In genomic region chr2:30767626-30768240, GRCm38 (mm10) we compare ENCODE assay signal across 24 mouse cellular contexts. TPM values are rescaled to one million over a fixed set of nuclear protein-coding genes. Genes with fewer than 3 reads are reported as not detected.
DNase-seq lines count a peak whose midpoint lies in the region; ATAC-seq and TF ChIP-seq lines count a peak whose summit lies in the region.
"Had no signal": no experiment of that assay in that cellular context is flagged by ENCODE, and none has a peak within 500 bp of the region (broad histone marks: within the 10 kb centered on the region; RNA-seq: fewer than 3 reads in every experiment).

No protein-coding gene starts in this region.

- no peak for DNase-seq in forebrain, embryonic 10.5 days (ENCODE audit: extremely low spot score, low spot score)
- no peak for DNase-seq in forebrain, embryonic 11.5 days (ENCODE audit: low spot score)
- peak; percentile 31 for DNase-seq in midbrain, embryonic 14.5 days
- DNase-seq in midbrain, postnatal 0 days (ENCODE audit: low spot score), result no peak
- DNase-seq in hindbrain, postnatal 0 days (ENCODE audit: low spot score), result peak; percentile 31
- no peak for DNase-seq in embryo, embryonic 10.5 days (ENCODE audit: low spot score)
- DNase-seq: adrenal gland, postnatal 14 days; cerebellum, adult 11 months; cerebellum, postnatal 36 days; gastrocnemius, postnatal 10 days; heart, adult 18-20 months; lung, adult 18-20 months; lung, postnatal 14 days; thymus, postnatal 4 days had no signal

- H3K27ac ChIP-seq in forebrain, embryonic 10.5 days, result peak overlapping the region; percentile 74
- H3K27ac ChIP-seq in forebrain, embryonic 11.5 days (ENCODE audit: low read depth, low read length), result no peak overlapping the region
- H3K27ac ChIP-seq in hindbrain, embryonic 13.5 days, result peak overlapping the region; percentile 49
- no peak overlapping the region for H3K27ac ChIP-seq in hindbrain, embryonic 16.5 days (ENCODE audit: low read depth, low read length)
- peak overlapping the region; percentile 37; the same call in 1 of the 2 replicates for H3K27ac ChIP-seq in midbrain, embryonic 14.5 days (replicated peaks; ENCODE audit: low read depth, low read length)
- no peak overlapping the region for H3K27ac ChIP-seq in midbrain, postnatal 0 days (ENCODE audit: low read depth, low read length)
- no peak overlapping the region for H3K27ac ChIP-seq in hindbrain, postnatal 0 days
- H3K27ac ChIP-seq: heart, embryonic 15.5 days; kidney, embryonic 15.5 days; neural tube, embryonic 12.5 days had no signal

- no peaks in the 10 kb centered on the region for H3K36me3 ChIP-seq in forebrain, embryonic 10.5 days (replicated peaks)
- no peaks in the 10 kb centered on the region for H3K36me3 ChIP-seq in forebrain, embryonic 11.5 days (ENCODE audit: control insufficient read depth, insufficient read depth, low read length)
- no peaks in the 10 kb centered on the region for H3K36me3 ChIP-seq in hindbrain, embryonic 13.5 days
- no peaks in the 10 kb centered on the region for H3K36me3 ChIP-seq in hindbrain, embryonic 16.5 days (ENCODE audit: control insufficient read depth, insufficient read depth, low read length)
- no peaks in the 10 kb centered on the region for H3K36me3 ChIP-seq in midbrain, embryonic 14.5 days (ENCODE audit: control insufficient read depth, insufficient read depth, low read length)
- no peaks in the 10 kb centered on the region for H3K36me3 ChIP-seq in midbrain, postnatal 0 days (ENCODE audit: insufficient read depth, low read length)
- no peaks in the 10 kb centered on the region for H3K36me3 ChIP-seq in hindbrain, postnatal 0 days (ENCODE audit: insufficient read depth, low read length)
- H3K36me3 ChIP-seq: heart, embryonic 15.5 days; kidney, embryonic 15.5 days; neural tube, embryonic 12.5 days had no signal

- H3K9me3 ChIP-seq in forebrain, embryonic 10.5 days, result peaks cover 11% of the 10 kb centered on the region
- no peaks in the 10 kb centered on the region; the same call in 1 of the 2 replicates for H3K9me3 ChIP-seq in forebrain, embryonic 11.5 days (ENCODE audit: control insufficient read depth, low read length)
- no peaks in the 10 kb centered on the region; the same call in 1 of the 2 replicates for H3K9me3 ChIP-seq in hindbrain, embryonic 13.5 days
- H3K9me3 ChIP-seq in hindbrain, embryonic 16.5 days (ENCODE audit: control insufficient read depth, low read length), result peaks cover 4% of the 10 kb centered on the region
- peaks cover 2% of the 10 kb centered on the region; the same call in 1 of the 2 replicates for H3K9me3 ChIP-seq in midbrain, embryonic 14.5 days (ENCODE audit: control insufficient read depth, low read length)
- H3K9me3 ChIP-seq in midbrain, postnatal 0 days (ENCODE audit: low read length), result no peaks in the 10 kb centered on the region
- no peaks in the 10 kb centered on the region for H3K9me3 ChIP-seq in hindbrain, postnatal 0 days (ENCODE audit: low read length)
- H3K9me3 ChIP-seq: heart, embryonic 15.5 days; kidney, embryonic 15.5 days had no signal

- 0 out of 2 replicates have a peak, but pooled peaks cover 3% of the 10 kb centered on the region for H3K27me3 ChIP-seq in forebrain, embryonic 10.5 days (ENCODE audit: poor library complexity, severe bottlenecking)
- H3K27me3 ChIP-seq in forebrain, embryonic 11.5 days (ENCODE audit: control insufficient read depth, insufficient read depth, low read length), result no peaks in the 10 kb centered on the region
- H3K27me3 ChIP-seq in hindbrain, embryonic 13.5 days, result no peaks in the 10 kb centered on the region
- H3K27me3 ChIP-seq in hindbrain, embryonic 16.5 days (replicated peaks; ENCODE audit: control insufficient read depth, insufficient read depth, low read length), result no peaks in the 10 kb centered on the region
- no peaks in the 10 kb centered on the region for H3K27me3 ChIP-seq in midbrain, embryonic 14.5 days (ENCODE audit: control insufficient read depth, insufficient read depth, low read length)
- H3K27me3 ChIP-seq in midbrain, postnatal 0 days (ENCODE audit: insufficient read depth, low read length), result no peaks in the 10 kb centered on the region
- no peaks in the 10 kb centered on the region for H3K27me3 ChIP-seq in hindbrain, postnatal 0 days (ENCODE audit: insufficient read depth, low read length)
- H3K27me3 ChIP-seq: heart, embryonic 15.5 days; kidney, embryonic 15.5 days; neural tube, embryonic 12.5 days; Patski had no signal

- TF ChIP-seq CTCF in midbrain, postnatal 0 days (IDR thresholded peaks at IDR 0.05), result no peak
- TF ChIP-seq CTCF in hindbrain, postnatal 0 days (IDR thresholded peaks at IDR 0.05; ENCODE audit: low read depth), result no peak

- H3K4me2 ChIP-seq in forebrain, embryonic 11.5 days (ENCODE audit: low read depth, low read length, severe bottlenecking), result no peak overlapping the region
- H3K4me2 ChIP-seq in hindbrain, embryonic 13.5 days, result no peak overlapping the region
- no peak overlapping the region for H3K4me2 ChIP-seq in hindbrain, embryonic 16.5 days (ENCODE audit: low read length)
- H3K4me2 ChIP-seq in midbrain, embryonic 14.5 days (ENCODE audit: low read length), result no peak overlapping the region
- H3K4me2 ChIP-seq in midbrain, postnatal 0 days (ENCODE audit: low read depth, low read length, poor library complexity, severe bottlenecking), result no peak overlapping the region
- no peak overlapping the region for H3K4me2 ChIP-seq in hindbrain, postnatal 0 days (ENCODE audit: low read depth, low read length)
- H3K4me2 ChIP-seq: heart, embryonic 15.5 days; kidney, embryonic 15.5 days; neural tube, embryonic 12.5 days had no signal

- peaks cover 55% of the 10 kb centered on the region for H3K4me1 ChIP-seq in forebrain, embryonic 10.5 days
- H3K4me1 ChIP-seq in forebrain, embryonic 11.5 days (replicated peaks; ENCODE audit: control insufficient read depth, insufficient read depth, low read length), result peaks cover 16% of the 10 kb centered on the region
- peaks cover 39% of the 10 kb centered on the region for H3K4me1 ChIP-seq in hindbrain, embryonic 13.5 days (replicated peaks)
- peaks cover 19% of the 10 kb centered on the region for H3K4me1 ChIP-seq in hindbrain, embryonic 16.5 days (ENCODE audit: control insufficient read depth, insufficient read depth, low read depth, low read length)
- peaks cover 21% of the 10 kb centered on the region for H3K4me1 ChIP-seq in midbrain, embryonic 14.5 days (ENCODE audit: control insufficient read depth, insufficient read depth, low read length)
- 0 out of 2 replicates have a peak, but pooled peaks cover 2% of the 10 kb centered on the region for H3K4me1 ChIP-seq in midbrain, postnatal 0 days (ENCODE audit: insufficient read depth, low read length)
- peaks cover 14% of the 10 kb centered on the region for H3K4me1 ChIP-seq in hindbrain, postnatal 0 days (ENCODE audit: insufficient read depth, low read length)

- ATAC-seq in forebrain, embryonic 11.5 days (replicated peaks; ENCODE audit: low FRiP score), result no peak
- no peak for ATAC-seq in hindbrain, embryonic 13.5 days (ENCODE audit: low FRiP score)
- no peak for ATAC-seq in hindbrain, embryonic 16.5 days
- ATAC-seq in midbrain, embryonic 14.5 days (ENCODE audit: low FRiP score, low TSS enrichment), result no peak
- no peak for ATAC-seq in midbrain, postnatal 0 days (ENCODE audit: low FRiP score)
- ATAC-seq in hindbrain, postnatal 0 days, result no peak
- ATAC-seq: CD4-positive, CD25-positive, alpha-beta regulatory T cell, adult 4 months; intestine, postnatal 0 days; Patski had no signal

- H3K9ac ChIP-seq in forebrain, embryonic 11.5 days (ENCODE audit: low read length), result no peak overlapping the region
- no peak overlapping the region for H3K9ac ChIP-seq in hindbrain, embryonic 13.5 days
- H3K9ac ChIP-seq in hindbrain, embryonic 16.5 days (ENCODE audit: low read depth, low read length), result no peak overlapping the region
- no peak overlapping the region for H3K9ac ChIP-seq in midbrain, embryonic 14.5 days (replicated peaks; ENCODE audit: low read length)
- H3K9ac ChIP-seq in midbrain, postnatal 0 days (replicated peaks; ENCODE audit: low read length, poor library complexity, severe bottlenecking), result no peak overlapping the region
- no peak overlapping the region for H3K9ac ChIP-seq in hindbrain, postnatal 0 days (replicated peaks; ENCODE audit: low read length)
- H3K9ac ChIP-seq: heart, embryonic 15.5 days; kidney, embryonic 15.5 days; neural tube, embryonic 12.5 days had no signal

- no peak overlapping the region for H3K4me3 ChIP-seq in forebrain, embryonic 10.5 days
- H3K4me3 ChIP-seq in forebrain, embryonic 11.5 days (ENCODE audit: low read depth, low read length), result no peak overlapping the region
- H3K4me3 ChIP-seq in hindbrain, embryonic 13.5 days, result no peak overlapping the region
- H3K4me3 ChIP-seq in hindbrain, embryonic 16.5 days (ENCODE audit: low read length), result no peak overlapping the region
- no peak overlapping the region for H3K4me3 ChIP-seq in midbrain, embryonic 14.5 days (replicated peaks; ENCODE audit: low read depth, low read length)
- no peak overlapping the region for H3K4me3 ChIP-seq in midbrain, postnatal 0 days (ENCODE audit: low read depth, low read length)
- no peak overlapping the region for H3K4me3 ChIP-seq in hindbrain, postnatal 0 days (ENCODE audit: low read length)
- H3K4me3 ChIP-seq: heart, embryonic 15.5 days; kidney, embryonic 15.5 days; neural tube, embryonic 12.5 days had no signal

- 85% methylated on average over 7 of the region's 7 CpGs for WGBS in forebrain, embryonic 10.5 days
- WGBS in forebrain, embryonic 11.5 days, result 79% methylated on average over 7 of the region's 7 CpGs
- 71% methylated on average over 7 of the region's 7 CpGs for WGBS in hindbrain, embryonic 13.5 days
- 65% methylated on average over 7 of the region's 7 CpGs for WGBS in hindbrain, embryonic 16.5 days
- WGBS in midbrain, embryonic 14.5 days, result 69% methylated on average over 7 of the region's 7 CpGs
- WGBS in midbrain, postnatal 0 days, result 64% methylated on average over 7 of the region's 7 CpGs
- 57% methylated on average over 7 of the region's 7 CpGs for WGBS in hindbrain, postnatal 0 days

RNA-seq across cellular contexts. Expression of gene 1700001O22Rik, which starts 35.7 kb away (rescaled TPM):
- 3.3 and 4.8 TPM in 2 replicates for polyA plus RNA-seq in forebrain, embryonic 10.5 days (2016; fragmentation: Nextera tagmentation; extraction: Ambion mirVana)
- 4.2 and 4.6 TPM in 2 replicates for polyA plus RNA-seq in forebrain, embryonic 11.5 days (2014; fragmentation: Nextera tagmentation; extraction: Ambion mirVana)
- polyA plus RNA-seq in hindbrain, embryonic 13.5 days (2015; fragmentation: Nextera tagmentation; extraction: Ambion mirVana), result 1.7 and 2.4 TPM in 2 replicates
- 1.4 and 1.5 TPM in 2 replicates for polyA plus RNA-seq in hindbrain, embryonic 16.5 days (2015; fragmentation: Nextera tagmentation; extraction: Ambion mirVana)
- polyA plus RNA-seq in midbrain, embryonic 14.5 days (2014; fragmentation: Nextera tagmentation; extraction: Ambion mirVana), result 0.87 and 1.0 TPM in 2 replicates
- total RNA-seq in midbrain, postnatal 0 days (2014; rRNA removed), result 2.4 TPM in 1 of 2 replicates, not detected in the other
- polyA plus RNA-seq in midbrain, postnatal 0 days (2015; fragmentation: Nextera tagmentation; extraction: Ambion mirVana), result 1.2 and 1.5 TPM in 2 replicates
- total RNA-seq in hindbrain, postnatal 0 days (2014; rRNA removed), result 0.75 and 2.4 TPM in 2 replicates
- 1.8 and 2.6 TPM in 2 replicates for polyA plus RNA-seq in hindbrain, postnatal 0 days (2015; fragmentation: Nextera tagmentation; extraction: Ambion mirVana)
- total RNA-seq: megakaryocyte, adult 5-6 weeks; monocyte, adult 5-6 weeks had no signal

RNA-seq across cellular contexts. Expression of gene Ntmt1, which starts 39.9 kb away (rescaled TPM):
- polyA plus RNA-seq in forebrain, embryonic 10.5 days (2016; fragmentation: Nextera tagmentation; extraction: Ambion mirVana), result 124 and 131 TPM in 2 replicates
- 102 and 118 TPM in 2 replicates for polyA plus RNA-seq in forebrain, embryonic 11.5 days (2014; fragmentation: Nextera tagmentation; extraction: Ambion mirVana)
- 108 and 115 TPM in 2 replicates for polyA plus RNA-seq in hindbrain, embryonic 13.5 days (2015; fragmentation: Nextera tagmentation; extraction: Ambion mirVana)
- polyA plus RNA-seq in hindbrain, embryonic 16.5 days (2015; fragmentation: Nextera tagmentation; extraction: Ambion mirVana), result 99.3 and 108 TPM in 2 replicates
- polyA plus RNA-seq in midbrain, embryonic 14.5 days (2014; fragmentation: Nextera tagmentation; extraction: Ambion mirVana), result 114 and 122 TPM in 2 replicates
- 62.2 and 74.1 TPM in 2 replicates for total RNA-seq in midbrain, postnatal 0 days (2014; rRNA removed)
- 90.3 and 104 TPM in 2 replicates for polyA plus RNA-seq in midbrain, postnatal 0 days (2015; fragmentation: Nextera tagmentation; extraction: Ambion mirVana)
- 79.5 and 96.3 TPM in 2 replicates for total RNA-seq in hindbrain, postnatal 0 days (2014; rRNA removed)
- 95.9 and 99.6 TPM in 2 replicates for polyA plus RNA-seq in hindbrain, postnatal 0 days (2015; fragmentation: Nextera tagmentation; extraction: Ambion mirVana)

Comparison
In these comparisons a context has a peak if more than half of its experiments do, and no peak if none do; other contexts are left out.
1. DNase-seq: peak in midbrain, embryonic 14.5 days (single experiment) and hindbrain, postnatal 0 days (single experiment); none in forebrain, embryonic 10.5 days (single experiment), forebrain, embryonic 11.5 days (single experiment), midbrain, postnatal 0 days (single experiment) and embryo, embryonic 10.5 days (single experiment).
2. H3K27ac ChIP-seq: peak in forebrain, embryonic 10.5 days (single experiment), hindbrain, embryonic 13.5 days (single experiment) and midbrain, embryonic 14.5 days (single experiment); none in forebrain, embryonic 11.5 days (single experiment), hindbrain, embryonic 16.5 days (single experiment), midbrain, postnatal 0 days (single experiment) and hindbrain, postnatal 0 days (single experiment).